Mouse (Mus musculus) liver, embryonic 14.5 days (tissue): Measurements from ENCODE around the gene Fhit. TPM values are rescaled to one million over a fixed set of nuclear protein-coding genes. Genes with fewer than 3 reads are reported as not detected.

Experiments
- ATAC-seq: fragments of 200-750 bp; cut with Nextera tagmentation; 2 replicates; pipeline ENCODE4 v1.8.0; 2017; ENCODE audit warnings: moderate number of reproducible peaks, mild to moderate bottlenecking, moderate library complexity; ENCODE audit not compliant: insufficient read depth
- DNase-seq, 3 experiments: peaks; one replicate each; pipeline ENCODE4 v3.0.0-alpha.2; 2012 to 2013; ENCODE audit warnings: low read depth in 3 of 3, low spot score in 3 of 3
- H3K27ac ChIP-seq: fragments of 300-500 bp; sonication (generic); 2 replicates; pipeline ENCODE4 v1.5.1; 2014; ENCODE audit warnings: moderate library complexity, mild to moderate bottlenecking, control low read depth, inconsistent platforms
- H3K27me3 ChIP-seq: fragments of 300-500 bp; sonication (generic); 2 replicates; pipeline ENCODE4 v1.6.1; 2014; ENCODE audit warnings: mild to moderate bottlenecking, low read length, moderate library complexity; ENCODE audit not compliant: control insufficient read depth, insufficient read depth
- H3K36me3 ChIP-seq: fragments of 300-500 bp; sonication (generic); replicated peaks from 2 replicates; pipeline ENCODE4 v1.6.1; 2014; ENCODE audit warnings: low read depth; ENCODE audit not compliant: control insufficient read depth, insufficient read depth
- H3K4me1 ChIP-seq, 2 experiments: fragments of 200-500 bp in 1 of 2; fragments of 300-500 bp in 1 of 2; sonication (generic) in 1 of 2; replicated peaks; 2 replicates each; pipeline ENCODE4 v1.6.1; 2012 to 2014; ENCODE audit warnings: antibody characterized with exemption in 1 of 2, inconsistent platforms in 1 of 2, low read length in 1 of 2; ENCODE audit not compliant: control insufficient read depth in 2 of 2, insufficient read depth in 2 of 2
- H3K4me2 ChIP-seq: fragments of 300-500 bp; sonication (generic); 2 replicates; pipeline ENCODE4 v1.6.1; 2014; ENCODE audit warnings: low read depth, mild to moderate bottlenecking, control low read depth, moderate library complexity
- H3K4me3 ChIP-seq, 2 experiments: fragments of 200-500 bp in 1 of 2; fragments of 300-500 bp in 1 of 2; sonication (generic) in 1 of 2; 2 replicates each; pipeline ENCODE4 v1.5.1; 2012 to 2014; ENCODE audit warnings: low read depth in 2 of 2, low read length in 2 of 2, mild to moderate bottlenecking in 2 of 2, control low read depth in 1 of 2, inconsistent platforms in 1 of 2, moderate library complexity in 1 of 2; ENCODE audit not compliant: insufficient read depth in 1 of 2
- H3K9ac ChIP-seq: fragments of 300-500 bp; sonication (generic); replicated peaks from 2 replicates; pipeline ENCODE4 v1.6.1; 2014; ENCODE audit warnings: mild to moderate bottlenecking, control low read depth, moderate library complexity
- H3K9me3 ChIP-seq: fragments of 300-500 bp; sonication (generic); 2 replicates; pipeline ENCODE4 v1.6.1; 2016; ENCODE audit warnings: low read length, mixed read lengths; ENCODE audit not compliant: control insufficient read depth
- CTCF ChIP-seq: IDR thresholded peaks from 2 replicates; pipeline ENCODE4 v1.5.1; 2016; ENCODE audit warnings: antibody characterized with exemption, low read depth, control low read depth
- EP300 ChIP-seq: IDR thresholded peaks from 2 replicates; pipeline ENCODE4 v1.6.1; 2016; ENCODE audit warnings: antibody characterized with exemption, low read depth
- WGBS: fragments of 180-500 bp; shearing (Covaris S2); extraction: QIAGEN DNeasy Blood & Tissue Kit; methylation state at CpG from one replicate; pipeline ENCODE4 v1.1.7; 2014; ENCODE audit not compliant: insufficient replicate concordance; 5-methylcytosine and 5-hydroxymethylcytosine counted together
- polyA plus RNA-seq, 2 experiments: library from polyadenylated mRNA; depleted of rRNA in 1 of 2; stranded (reverse) in 1 of 2; unstranded in 1 of 2; fragments of >200 nt; fragmentation: Nextera tagmentation in 1 of 2; extraction: Ambion mirVana in 1 of 2; gene quantifications; 2 replicates each; pipeline versions ENCODE4 v1.2.1 to v1.2.3; 2012 to 2014

The Fhit gene
- polyA plus RNA-seq, 2 experiments: 1.4 to 1.9 TPM

GRCm38 (mm10) chr14:10126536-10126935 lies 1035.3 kb downstream of the Fhit start:
- no peaks in the 10 kb centered on the region for H3K36me3 ChIP-seq
- no peak overlapping the region for H3K4me3 ChIP-seq
- no peaks in the 10 kb centered on the region for H3K9me3 ChIP-seq
- ATAC-seq: no peak
- TF ChIP-seq CTCF (no peak), EP300 (no peak)
- no peak overlapping the region for H3K27ac ChIP-seq
- no peak overlapping the region for H3K4me2 ChIP-seq
- no peaks in the 10 kb centered on the region for H3K4me1 ChIP-seq
- no peak overlapping the region for H3K9ac ChIP-seq
- no peak for DNase-seq
- H3K27me3 ChIP-seq: no peaks in the 10 kb centered on the region

DNA sequence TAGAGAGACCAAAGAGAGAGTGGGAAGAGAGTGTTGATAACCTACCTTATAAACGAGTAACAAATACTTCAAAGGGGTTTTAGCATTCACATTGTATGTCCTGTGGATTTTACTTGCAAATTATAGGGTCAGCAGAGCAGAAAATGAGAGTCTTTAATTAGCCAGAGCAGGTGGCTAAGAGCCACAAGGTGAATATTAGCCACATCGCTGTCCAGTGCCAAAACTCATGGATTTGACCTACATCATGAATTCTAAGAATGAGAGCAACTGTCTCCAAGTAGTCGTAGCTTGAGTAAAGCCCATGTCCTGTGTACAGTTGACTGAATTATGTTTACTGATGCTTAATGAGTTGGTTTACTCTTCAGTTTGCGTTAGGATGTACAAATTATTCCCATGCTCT lies 1039.7 kb downstream of the Fhit start:
- Histone ChIP-seq H3K4me2 (no peak overlapping the region), H3K27me3 (no peaks in the 10 kb centered on the region), H3K4me1 (no peaks in the 10 kb centered on the region), H3K36me3 (no peaks in the 10 kb centered on the region), H3K4me3 (no peak overlapping the region), H3K9ac (no peak overlapping the region), H3K9me3 (no peaks in the 10 kb centered on the region), H3K27ac (no peak overlapping the region)
- DNase-seq (no peak), ATAC-seq (no peak)
- WGBS: 46% methylated on average over 4 of the region's 4 CpGs
- TF ChIP-seq EP300: no peak

GRCm38 (mm10) chr14:10096236-10096635 lies 1065.6 kb downstream of the Fhit start:
- Histone ChIP-seq H3K27me3 (no peaks in the 10 kb centered on the region), H3K4me3 (no peak overlapping the region), H3K27ac (no peak overlapping the region), H3K36me3 (no peaks in the 10 kb centered on the region), H3K9me3 (no peaks in the 10 kb centered on the region), H3K9ac (no peak overlapping the region), H3K4me2 (no peak overlapping the region), H3K4me1 (no peaks in the 10 kb centered on the region)
- DNase-seq (no peak), ATAC-seq (no peak)
- no peak for TF ChIP-seq CTCF
- no peak for TF ChIP-seq EP300
- 67% methylated on average over 2 of the region's 2 CpGs for whole genome bisulfite sequencing

- no peak for TF ChIP-seq CTCF
- TF ChIP-seq EP300: no peak
- Histone ChIP-seq H3K36me3 (no peaks in the 10 kb centered on the region), H3K9me3 (no peaks in the 10 kb centered on the region), H3K4me1 (no peaks in the 10 kb centered on the region), H3K9ac (no peak overlapping the region), H3K4me3 (no peak overlapping the region), H3K27ac (no peak overlapping the region), H3K27me3 (no peaks in the 10 kb centered on the region), H3K4me2 (no peak overlapping the region)
- 45% methylated on average over 3 of the region's 3 CpGs for WGBS
- ATAC-seq (no peak), DNase-seq (no peak)
These were observed 1082.8 kb downstream of the Fhit start for GRCm38 (mm10) chr14:10079062-10079461.

DNA sequence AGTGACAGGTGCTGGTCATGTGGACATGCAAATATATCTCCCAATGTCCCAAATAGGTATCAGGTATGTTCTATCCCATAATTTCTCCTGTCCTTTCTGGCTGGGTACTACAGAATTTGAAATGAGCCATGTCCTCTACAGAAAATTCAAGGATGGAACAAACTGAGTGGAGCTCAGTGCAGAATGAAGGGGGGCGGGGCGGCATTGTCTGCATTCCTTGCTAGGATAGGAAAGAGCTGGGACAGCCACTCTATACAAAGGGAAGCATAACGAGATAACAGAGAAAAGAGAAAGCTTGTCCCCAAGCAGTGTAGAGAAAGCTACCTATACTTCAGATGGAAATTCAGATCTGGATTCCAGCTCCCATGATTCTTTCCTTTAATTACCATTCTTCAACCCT lies 1111.9 kb downstream of the Fhit start:
- WGBS: 67% methylated on average over 3 of the region's 3 CpGs

More for the DNA sequence above, 1111.9 kb downstream of the Fhit start:
- H3K4me2 ChIP-seq: no peak overlapping the region
- H3K4me3 ChIP-seq: no peak overlapping the region
- H3K4me1 ChIP-seq: no peaks in the 10 kb centered on the region
- TF ChIP-seq CTCF (no peak), EP300 (no peak)
- H3K36me3 ChIP-seq: no peaks in the 10 kb centered on the region
- ATAC-seq: no peak
- no peak overlapping the region for H3K27ac ChIP-seq
- H3K9me3 ChIP-seq: no peaks in the 10 kb centered on the region
- no peaks in the 10 kb centered on the region for H3K27me3 ChIP-seq
- H3K9ac ChIP-seq: no peak overlapping the region
- DNase-seq: no peak
